Mouse (Mus musculus): ENCODE results near the gene Tnni2. TPM values are rescaled to one million over a fixed set of nuclear protein-coding genes. Genes with fewer than 3 reads are reported as not detected.
"Not testable (repeated sequence)": the region's sequence is repeated elsewhere in the genome, so short reads cannot be mapped to it uniquely, and the experiment has no call there.

Gene Tnni2
- total RNA-seq (2015) (18.8 and 20.9 TPM in 2 replicates), total RNA-seq (2017) (25.6 and 27.6 TPM in 2 replicates)

DNA sequence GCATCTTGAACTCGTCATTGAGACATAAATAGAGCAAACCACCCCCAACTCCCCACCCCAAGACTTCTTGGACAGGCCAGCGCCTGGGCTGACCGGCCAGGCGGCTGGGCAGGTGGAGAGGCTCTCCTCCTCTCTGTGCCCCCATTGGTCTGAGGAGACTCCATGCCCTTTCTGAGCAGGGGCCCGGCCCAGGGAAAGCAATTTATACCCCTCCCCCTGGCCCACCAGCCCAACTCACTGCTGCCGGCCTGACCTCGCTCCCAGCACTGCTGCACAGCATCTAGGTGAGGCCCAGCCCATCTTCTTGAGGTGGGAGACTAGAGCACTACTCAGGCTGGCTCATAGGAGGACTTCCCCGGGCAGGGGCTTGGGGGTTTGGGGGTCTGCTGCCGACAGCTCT lies at the start of gene Tnni2:
Gene Tnni2, plus strand, starts transcription at position 224 of the 400 bp plus-strand sequence.
- ATAC-seq (ENCODE audit: poor library complexity, severe bottlenecking) = no peak

DNA sequence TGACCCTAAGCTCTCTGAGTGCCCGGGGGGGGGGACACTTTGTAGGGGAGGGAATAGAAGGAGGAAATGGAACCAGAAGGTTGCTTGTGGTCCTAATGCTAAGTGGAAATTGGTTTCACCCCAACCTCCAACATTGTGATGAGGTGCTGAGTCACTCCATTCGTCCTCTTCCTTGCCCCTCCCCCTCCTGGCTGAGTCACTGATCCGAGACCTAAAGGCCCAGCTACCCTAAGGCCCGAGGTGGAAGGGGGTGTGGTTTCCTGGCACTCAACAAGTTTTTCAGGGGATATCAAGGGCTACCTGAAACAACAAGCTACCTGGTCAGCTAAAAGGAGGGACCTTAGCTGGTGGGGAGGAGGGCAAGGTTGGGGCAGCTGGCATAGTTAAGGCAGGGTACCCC lies 48.4 kb upstream of the Tnni2 start:
- peak; percentile 41 for ATAC-seq (ENCODE audit: poor library complexity, severe bottlenecking)

DNA sequence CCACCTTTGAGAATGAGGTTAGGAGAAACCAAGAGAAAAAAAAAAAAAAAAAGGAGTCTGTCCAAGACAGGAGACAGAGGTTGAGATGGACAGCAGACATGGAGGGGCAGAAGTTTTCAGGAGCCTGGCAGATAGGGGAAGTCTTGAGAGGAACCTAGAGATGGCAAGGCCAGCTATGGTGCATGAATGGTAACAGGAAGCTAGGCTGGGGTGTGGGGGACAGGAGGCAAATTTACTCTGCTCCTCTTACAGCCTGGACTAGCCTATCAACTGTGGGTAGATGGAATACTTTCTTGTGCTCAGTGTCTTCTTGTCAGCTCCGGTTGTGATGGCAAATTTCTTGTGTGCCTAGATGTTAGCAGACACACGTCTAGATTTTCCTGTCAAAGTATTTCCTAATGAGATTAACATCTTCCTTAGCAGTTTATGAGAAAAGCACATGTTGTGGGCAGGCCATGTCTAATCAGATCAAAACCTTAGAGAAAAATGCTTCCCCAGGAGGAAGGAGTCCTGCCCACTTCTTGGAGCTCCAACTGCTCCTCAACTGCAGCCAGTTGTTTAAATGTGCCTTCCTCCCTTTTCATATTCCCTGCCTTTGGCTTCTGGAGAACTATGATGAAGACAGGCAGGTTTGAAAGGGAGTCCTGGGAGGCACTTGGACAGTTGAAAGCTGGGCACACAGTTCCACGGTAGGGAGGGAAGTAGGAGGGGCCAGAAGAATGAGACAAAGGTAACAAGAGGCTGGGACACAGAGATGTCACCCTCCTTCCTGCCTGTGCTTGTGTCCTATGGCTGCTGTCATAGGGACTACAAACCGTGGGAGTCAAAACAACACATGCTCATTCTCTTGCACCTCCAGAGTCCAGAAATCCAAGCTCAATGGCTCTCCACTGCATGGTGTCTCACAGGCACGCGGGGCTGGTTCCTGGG lies 47.1 kb upstream of the Tnni2 start:
- ATAC-seq (ENCODE audit: poor library complexity, severe bottlenecking) = peak; percentile 28

DNA sequence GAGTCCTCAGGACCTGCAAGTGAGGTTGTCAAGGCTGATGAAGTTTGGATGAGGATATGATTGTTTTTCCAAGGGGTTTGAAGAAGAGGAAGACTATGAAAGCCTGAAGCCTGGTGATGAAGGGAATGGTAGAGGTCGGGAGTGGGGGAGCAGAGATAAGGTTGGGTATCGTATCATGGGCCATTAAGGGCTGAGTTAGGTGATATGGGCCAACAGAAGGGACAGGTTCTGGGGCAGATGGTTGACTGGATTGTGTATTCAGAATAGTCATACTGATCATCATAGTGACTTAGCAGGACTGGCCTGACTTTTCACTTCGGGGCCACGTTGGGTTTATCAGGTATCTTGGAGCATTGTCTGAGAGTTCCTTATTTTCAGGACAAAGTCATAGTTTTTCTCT lies 46.1 kb upstream of the Tnni2 start:
- no peak for ATAC-seq (ENCODE audit: poor library complexity, severe bottlenecking)

DNA sequence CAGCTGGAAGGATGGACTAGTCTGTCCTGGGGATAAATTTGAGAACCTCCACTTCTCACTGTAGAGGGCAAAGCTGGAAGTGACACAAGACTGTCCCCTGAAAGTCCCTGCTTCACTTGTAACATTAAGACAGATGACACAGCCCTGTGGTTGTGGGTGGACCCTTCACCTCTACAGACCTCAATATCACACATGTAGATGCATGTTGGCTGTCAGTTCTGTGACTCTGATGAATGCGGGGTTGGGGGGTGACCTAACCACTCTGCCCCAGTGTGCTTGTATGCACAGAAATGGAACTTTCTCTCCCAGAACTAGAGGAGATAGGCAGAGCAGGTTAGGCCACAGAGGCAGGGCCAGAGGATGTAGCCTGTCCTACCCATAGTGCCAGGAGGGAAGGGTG lies 45.0 kb upstream of the Tnni2 start:
- no peak for ATAC-seq (ENCODE audit: poor library complexity, severe bottlenecking)

DNA sequence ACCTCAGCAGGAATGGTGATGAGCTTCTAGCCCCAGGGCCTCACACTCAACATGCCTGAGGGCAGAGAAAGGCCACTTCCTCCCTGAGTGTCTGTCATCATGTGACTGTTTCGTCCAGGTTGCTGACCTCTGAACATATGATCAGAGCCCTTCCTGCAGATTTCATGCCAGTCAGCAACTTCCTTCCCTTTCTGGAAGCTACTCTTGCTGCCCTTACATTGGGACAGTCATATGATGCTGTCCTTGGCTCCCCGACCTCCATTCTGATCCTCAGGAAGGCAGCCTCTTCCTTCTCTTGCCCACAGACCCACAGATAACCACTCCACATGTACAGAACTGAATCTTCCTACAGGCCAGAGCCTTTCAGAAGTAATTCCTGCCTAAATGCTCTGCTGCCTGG lies 43.6 kb upstream of the Tnni2 start:
- peak; percentile 55 for ATAC-seq (ENCODE audit: poor library complexity, severe bottlenecking)

DNA sequence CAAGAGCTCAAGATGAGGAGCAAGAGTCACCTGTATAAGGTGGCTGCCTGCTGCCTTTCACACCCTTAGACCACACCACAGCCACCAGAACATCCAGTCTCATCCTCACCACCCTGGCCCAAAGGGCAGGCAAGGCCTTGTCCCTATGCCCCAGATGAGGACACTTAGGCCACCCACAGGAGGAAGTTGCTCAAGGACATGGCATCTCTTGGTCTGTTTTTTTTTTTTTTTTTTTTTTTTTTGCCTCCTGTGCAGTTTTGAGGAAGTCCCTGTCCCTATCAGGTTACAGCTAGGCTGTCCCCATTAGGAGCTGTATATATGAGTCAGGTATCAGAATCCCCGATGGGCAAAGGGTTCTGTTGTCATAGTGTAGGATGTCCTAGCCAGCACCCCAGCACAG lies 42.4 kb upstream of the Tnni2 start:
- peak; percentile 59 for ATAC-seq (ENCODE audit: poor library complexity, severe bottlenecking)

DNA sequence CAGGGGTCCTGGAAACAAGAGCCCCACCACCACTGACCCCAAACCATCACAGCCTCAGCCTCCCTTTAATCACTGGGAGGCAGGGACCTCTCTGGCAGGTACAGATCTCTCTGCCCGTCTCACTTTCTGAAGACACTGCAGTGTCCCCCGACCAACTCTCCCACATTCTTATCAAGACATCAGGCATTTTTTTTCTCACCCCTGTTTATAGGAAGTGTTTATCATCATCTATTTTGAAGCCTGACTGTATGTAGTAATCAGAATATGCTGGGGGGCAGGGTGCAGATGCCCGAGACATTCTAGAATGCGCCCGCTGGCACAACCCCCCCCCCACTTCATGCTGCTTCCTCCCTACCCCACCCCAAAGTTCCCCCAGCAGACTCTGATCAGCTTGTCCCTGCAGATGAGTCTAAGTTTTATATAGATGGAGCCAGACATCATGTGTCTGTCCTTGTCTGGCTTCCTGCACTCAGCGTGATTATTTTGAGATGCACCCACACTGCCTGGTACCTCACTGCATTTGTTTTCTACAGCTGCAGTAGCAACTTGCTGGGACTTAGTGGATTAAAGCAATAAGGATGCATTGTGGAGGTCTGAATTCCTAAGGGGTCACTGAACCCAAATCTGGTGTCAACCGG lies 41.4 kb upstream of the Tnni2 start:
- no peak for ATAC-seq (ENCODE audit: poor library complexity, severe bottlenecking)

DNA sequence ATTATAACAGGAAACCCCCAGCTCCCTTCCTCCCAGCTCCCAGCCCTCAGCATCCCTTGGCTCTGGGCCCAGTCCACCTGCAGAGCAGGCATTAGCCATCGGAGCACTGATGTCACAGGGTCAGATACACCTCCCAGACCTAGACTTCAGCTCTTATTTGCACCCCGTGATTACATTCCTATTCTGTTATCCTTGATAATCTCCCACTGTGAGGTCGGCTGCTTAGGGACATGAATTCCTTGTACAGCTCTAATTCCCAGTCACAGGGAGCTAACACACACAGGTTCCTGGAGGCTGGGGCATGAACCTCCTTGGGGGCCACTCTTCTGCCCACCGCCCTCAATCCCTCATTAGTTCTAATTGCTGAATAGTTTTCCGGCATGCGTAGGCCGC lies 40.9 kb upstream of the Tnni2 start:
- ATAC-seq (ENCODE audit: poor library complexity, severe bottlenecking) = no peak

DNA sequence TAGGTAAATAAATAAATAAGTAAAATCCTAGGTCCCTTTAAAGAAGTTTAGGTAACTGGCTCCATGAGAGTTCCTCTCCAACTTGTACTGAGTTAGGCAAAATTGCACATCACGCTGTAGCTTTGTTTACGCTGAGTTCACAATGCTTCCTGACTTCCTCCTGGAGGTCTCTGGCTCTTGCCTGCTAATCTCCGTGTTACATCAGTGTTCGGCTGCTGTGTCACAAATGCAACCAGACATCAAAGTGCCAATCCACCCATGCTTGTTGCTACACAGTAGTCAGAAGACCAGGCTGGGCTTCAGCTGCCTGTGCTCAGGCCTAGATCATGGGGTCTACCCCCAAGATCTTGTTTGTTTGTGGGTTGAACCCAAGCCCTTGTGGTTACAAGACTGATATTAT lies 38.0 kb upstream of the Tnni2 start:
- peak; percentile 72 for ATAC-seq (ENCODE audit: poor library complexity, severe bottlenecking)

DNA sequence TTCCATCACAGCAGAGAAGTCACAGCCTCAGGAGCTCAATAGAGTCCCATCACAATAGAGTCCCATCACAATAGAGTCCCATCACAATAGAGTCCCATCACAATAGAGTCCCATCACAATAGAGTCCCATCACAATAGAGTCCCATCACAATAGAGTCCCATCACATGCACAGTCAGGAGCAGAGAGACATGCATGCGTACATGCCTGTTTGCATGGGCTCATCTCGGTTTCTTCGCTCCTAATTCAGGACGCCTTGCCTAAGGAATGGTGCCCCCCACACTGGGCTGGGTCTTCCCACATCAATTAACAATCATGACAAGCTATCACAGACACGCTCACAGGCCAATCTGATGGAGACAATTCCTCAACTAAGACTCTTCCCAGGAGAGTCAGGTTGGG lies 36.5 kb upstream of the Tnni2 start:
- not testable (repeated sequence) for ATAC-seq (ENCODE audit: poor library complexity, severe bottlenecking)

DNA sequence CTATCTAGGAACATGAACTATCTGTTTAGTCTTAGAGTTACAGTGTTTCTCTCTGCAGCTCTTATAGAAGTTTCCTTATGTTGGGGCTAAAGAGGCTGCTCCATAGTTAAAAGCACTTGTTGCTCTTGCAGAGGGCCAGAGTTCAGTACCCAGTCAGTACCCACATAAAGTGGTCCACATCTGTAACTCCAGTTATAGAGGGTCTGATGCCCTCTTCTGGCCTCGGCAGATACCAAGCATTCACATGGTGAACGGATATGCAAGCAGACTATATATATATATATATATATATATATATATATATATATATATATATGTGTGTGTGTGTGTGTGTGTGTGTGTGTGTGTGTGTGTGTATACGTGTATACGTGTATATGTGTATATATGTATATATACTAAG lies 33.7 kb upstream of the Tnni2 start:
- ATAC-seq (ENCODE audit: poor library complexity, severe bottlenecking) = no peak

DNA sequence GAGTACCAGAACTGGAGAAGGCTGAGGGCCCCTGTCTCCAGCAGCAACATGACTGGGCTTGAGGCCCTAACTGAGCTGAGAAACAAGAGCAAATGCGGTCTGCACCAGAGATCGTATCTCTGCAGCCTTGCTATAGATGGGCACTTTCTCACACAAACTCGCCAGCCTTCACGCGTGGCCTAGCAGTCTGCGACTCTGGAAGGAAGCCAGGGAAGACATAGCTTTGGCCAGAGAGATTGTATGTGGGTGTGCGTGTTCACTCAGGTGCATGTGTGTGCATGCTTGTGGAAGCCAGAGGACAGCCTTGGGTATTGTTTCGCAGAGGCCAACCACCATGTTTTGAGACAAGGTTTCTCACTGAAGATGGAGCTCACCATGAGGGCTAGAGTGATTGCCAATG lies 32.9 kb upstream of the Tnni2 start:
- no peak for ATAC-seq (ENCODE audit: poor library complexity, severe bottlenecking)

DNA sequence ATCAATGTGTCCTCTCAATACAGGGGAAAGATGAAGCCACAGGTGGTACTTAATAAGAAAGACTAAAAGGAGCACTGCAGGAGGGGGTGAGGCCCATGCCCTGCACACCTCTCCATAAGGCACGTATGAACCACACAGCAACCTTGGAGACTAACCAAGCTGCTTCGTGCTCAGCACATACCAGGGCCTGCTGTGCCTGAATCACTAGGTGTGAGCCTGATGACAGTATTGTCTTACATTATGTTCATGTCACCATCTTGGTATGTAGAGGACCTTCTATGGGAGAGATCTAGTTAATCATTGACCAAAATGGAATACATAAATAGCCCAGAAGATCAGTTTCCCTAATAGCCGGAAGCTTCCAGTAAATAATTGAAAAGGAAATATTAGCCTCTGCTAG lies 32.0 kb upstream of the Tnni2 start:
- ATAC-seq (ENCODE audit: poor library complexity, severe bottlenecking) = no peak

DNA sequence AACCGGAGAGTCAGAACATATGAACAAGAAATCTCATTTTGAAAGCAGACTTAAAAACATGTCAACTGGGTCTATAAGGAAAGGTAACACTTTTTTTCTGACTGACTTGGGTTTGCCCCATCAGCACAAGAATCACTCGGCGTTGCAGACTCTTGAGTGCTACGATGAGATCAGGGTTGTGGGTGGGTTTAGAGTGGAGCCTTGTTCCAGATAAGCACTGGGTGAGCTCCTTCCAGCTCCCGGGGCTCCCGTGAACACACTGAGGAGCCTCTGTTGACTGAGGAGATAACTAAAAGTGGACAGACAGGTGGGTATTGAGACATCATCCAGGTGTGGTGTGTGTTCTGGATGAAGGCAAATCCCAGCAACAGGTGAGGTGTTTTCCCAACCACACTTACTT lies 28.3 kb upstream of the Tnni2 start:
- ATAC-seq (ENCODE audit: poor library complexity, severe bottlenecking) = no peak

DNA sequence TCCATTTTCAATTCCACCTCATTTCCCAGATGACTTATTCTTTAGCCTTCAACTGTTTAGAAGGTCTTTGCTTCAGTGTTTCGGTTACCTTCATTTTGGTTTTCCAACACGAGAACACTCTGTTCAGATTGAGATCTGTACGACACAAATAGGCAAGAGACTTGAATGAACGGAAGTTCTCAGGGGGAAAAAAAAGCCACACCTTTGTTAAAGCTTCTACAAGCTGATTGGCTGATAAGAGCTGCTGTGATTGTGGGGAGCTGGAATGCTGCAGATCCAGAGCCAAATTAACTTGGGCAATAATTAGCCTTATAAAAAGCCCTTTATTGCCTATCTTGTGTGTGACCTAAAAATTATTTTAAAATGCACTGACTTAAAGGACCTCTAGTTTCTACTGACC lies 26.3 kb upstream of the Tnni2 start:
- ATAC-seq (ENCODE audit: poor library complexity, severe bottlenecking) = no peak

DNA sequence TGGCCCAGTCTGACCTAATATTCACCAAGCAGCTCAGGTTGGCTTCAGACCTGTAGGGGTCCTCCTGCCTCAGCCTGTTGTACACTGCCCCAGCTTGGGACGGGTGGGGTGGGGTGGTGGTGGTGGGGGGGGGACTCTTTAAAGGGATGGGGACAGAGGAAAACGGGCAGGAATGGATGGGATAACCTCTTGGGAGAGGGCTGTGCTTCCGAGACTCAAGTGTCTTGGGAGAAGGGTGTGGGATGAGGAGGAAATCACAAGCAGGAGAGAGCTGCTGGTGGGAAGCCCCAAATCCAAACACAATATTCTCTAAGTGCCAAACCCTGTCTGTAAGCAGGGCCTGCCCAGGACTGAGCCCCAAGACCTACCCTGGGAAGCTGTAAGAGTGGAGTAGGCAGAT lies 25.4 kb upstream of the Tnni2 start:
- no peak for ATAC-seq (ENCODE audit: poor library complexity, severe bottlenecking)

DNA sequence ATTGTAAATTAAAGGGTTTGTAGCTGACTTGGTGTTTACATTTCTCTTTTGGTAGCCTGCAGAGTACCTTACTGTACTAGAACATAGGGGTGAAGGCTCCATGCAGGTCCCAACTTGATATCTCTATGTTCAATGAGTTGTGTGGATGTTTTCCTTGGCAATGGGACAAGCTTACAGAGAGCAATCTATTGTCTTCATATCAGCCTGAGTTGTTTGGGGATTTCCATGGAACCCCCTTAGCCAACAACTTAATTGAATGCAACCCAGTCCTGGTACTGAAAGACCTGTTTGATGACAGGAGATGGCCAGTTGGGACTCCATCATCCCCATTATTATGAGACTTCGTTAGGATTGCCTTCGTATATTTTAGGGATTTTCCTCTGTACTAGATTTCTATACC lies 23.6 kb upstream of the Tnni2 start:
- ATAC-seq (ENCODE audit: poor library complexity, severe bottlenecking) = no peak

DNA sequence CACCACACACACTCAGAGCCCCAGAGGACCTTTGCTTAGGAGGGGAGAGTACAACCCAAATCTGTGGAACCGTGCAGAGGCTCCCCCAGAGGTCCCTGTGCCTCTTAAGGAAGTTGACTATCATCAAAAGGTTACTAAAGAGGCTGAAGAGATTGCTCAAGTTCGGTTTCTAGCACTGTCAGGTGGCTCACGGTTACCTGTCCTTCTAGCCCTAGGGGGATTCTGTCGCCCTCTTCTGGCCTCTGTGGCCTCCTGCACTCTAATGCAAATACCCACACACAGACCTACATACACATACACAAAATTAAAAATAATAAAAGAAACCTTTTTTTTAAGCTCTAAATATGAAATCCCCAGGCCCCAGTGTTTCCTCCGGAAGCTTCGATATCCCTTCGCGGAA lies 22.9 kb upstream of the Tnni2 start:
- peak; percentile 73 for ATAC-seq (ENCODE audit: poor library complexity, severe bottlenecking)

DNA sequence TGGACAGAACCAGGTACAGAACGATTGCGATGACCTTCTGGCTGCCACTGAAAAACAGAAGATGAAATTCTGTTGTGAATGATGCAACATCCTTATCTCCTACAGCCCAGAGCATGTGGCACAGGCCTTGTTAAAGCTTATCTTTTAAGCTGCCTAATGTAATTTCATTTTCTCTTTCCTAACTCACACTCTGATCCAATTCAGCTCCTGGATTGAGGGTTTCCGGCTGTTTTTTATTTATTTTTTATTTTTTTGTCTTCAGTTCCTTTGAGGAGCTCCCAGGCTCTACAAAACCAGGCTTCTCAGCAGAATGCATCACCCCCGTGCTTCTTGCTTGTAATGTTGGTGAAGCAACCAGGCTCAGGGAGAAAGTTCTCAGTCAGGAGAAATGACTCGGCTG lies 21.7 kb upstream of the Tnni2 start:
- peak; percentile 52; the same call in 1 of the 2 replicates for ATAC-seq (ENCODE audit: poor library complexity, severe bottlenecking)

DNA sequence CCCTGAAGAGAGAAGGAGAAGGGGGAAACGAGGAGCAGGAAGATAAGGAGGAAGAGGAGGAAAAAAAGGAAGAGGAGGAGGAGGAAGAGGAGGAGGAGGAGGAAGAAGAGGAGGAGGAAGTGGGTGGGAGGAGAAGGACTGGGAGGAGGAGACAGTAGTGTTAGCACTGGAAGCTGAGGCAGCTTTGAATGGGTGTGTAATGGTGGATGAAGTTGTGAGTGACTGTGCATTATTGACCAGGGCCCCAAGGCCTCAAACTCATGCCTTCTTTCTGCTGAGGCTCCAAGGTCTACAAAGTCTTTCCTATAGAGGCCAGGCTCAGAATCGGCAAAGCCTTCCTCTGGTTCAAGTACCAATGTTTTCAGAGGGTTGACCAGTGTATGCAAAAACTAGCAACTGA lies 19.8 kb upstream of the Tnni2 start:
- ATAC-seq (ENCODE audit: poor library complexity, severe bottlenecking) = no peak

DNA sequence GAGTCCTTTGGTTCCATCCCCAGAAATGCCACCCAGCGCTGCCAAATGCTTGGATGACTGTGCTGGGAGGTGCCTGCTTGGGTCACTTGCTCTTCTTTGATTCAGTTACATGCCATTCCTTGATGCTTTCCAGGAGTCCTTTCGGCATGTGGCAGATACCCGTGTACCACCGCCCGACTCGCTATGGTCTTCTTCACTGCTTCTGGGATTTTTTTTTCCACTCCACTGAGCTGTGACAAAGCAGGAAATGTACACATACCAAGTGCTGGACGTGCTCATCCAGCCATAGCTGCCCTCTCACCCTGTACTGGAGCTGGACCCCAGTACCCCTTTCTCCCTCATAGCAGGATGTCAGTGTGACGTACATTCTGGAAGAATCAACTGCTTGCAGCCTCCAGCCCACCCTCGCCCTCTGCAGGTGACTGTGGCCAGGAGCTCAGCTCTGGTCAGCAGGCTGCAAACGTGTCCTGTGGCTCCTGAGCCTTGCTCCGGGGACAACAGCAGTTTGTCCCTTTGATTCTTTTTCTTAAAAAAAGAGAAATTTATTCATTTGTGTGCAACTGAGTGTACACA lies 15.9 kb upstream of the Tnni2 start:
- ATAC-seq (ENCODE audit: poor library complexity, severe bottlenecking) = peak; percentile 46
